Mouse (Mus musculus): Measurements from ENCODE around the gene Gm11758. TPM values are rescaled to one million over a fixed set of nuclear protein-coding genes. Genes with fewer than 3 reads are reported as not detected.

Gm11758 gene
- not detected for polyA plus RNA-seq (2012; fragmentation: generic; extraction: Trizol)

DNA sequence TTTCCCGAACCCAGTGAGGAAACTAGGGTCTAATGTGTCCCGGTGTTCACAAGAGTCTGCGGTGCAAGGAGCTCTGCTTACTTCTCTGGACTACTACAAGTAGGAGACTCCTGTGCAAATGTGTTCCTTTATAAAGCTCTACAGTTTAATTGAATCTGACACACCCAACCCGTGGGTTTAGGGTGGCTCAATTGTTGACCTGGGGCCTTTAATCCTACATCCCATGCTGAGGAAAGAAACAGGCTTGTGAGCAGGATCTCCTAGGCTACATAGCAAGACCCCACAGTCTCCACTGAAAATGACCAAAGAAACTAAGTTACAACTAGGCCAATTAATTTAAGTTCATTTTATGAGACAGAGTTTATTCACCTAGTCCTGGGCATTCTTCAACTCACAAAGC is at the start of gene Gm11758:
Gm11758 (minus strand) TSS at position 101 of the 400 bp plus-strand sequence.

GRCm38 (mm10) chr4:73920660-73921059 is 44.6 kb upstream of the Gm11758 start, which contains the start of gene Gm11756:
Gm11756 (minus strand) TSS chr4:73920760.

DNA sequence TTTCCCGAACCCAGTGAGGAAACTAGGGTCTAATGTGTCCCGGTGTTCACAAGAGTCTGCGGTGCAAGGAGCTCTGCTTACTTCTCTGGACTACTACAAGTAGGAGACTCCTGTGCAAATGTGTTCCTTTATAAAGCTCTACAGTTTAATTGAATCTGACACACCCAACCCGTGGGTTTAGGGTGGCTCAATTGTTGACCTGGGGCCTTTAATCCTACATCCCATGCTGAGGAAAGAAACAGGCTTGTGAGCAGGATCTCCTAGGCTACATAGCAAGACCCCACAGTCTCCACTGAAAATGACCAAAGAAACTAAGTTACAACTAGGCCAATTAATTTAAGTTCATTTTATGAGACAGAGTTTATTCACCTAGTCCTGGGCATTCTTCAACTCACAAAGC is 29.8 kb upstream of the Gm11758 start, which contains the start of gene Gm13871:
Gm13871 (minus strand) TSS at position 101 of the 400 bp plus-strand sequence.

DNA sequence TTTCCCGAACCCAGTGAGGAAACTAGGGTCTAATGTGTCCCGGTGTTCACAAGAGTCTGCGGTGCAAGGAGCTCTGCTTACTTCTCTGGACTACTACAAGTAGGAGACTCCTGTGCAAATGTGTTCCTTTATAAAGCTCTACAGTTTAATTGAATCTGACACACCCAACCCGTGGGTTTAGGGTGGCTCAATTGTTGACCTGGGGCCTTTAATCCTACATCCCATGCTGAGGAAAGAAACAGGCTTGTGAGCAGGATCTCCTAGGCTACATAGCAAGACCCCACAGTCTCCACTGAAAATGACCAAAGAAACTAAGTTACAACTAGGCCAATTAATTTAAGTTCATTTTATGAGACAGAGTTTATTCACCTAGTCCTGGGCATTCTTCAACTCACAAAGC is 14.9 kb upstream of the Gm11758 start, which contains the start of gene Gm11757:
Gm11757 (minus strand) TSS at position 101 of the 400 bp plus-strand sequence.

Other genes starting within 250 kb of the Gm11758 start
- gene Gm11236, start 238.1 kb downstream of the Gm11758 start, polyA plus RNA-seq (2012; fragmentation: generic; extraction: Trizol): not detected
- gene Gm11239, start 207.9 kb downstream of the Gm11758 start, polyA plus RNA-seq (2012; fragmentation: generic; extraction: Trizol): not detected
- not detected for gene Gm428, start 192.8 kb downstream of the Gm11758 start, polyA plus RNA-seq (2012; fragmentation: generic; extraction: Trizol)
- gene Rasef, start 85.3 kb downstream of the Gm11758 start, polyA plus RNA-seq (2012; fragmentation: generic; extraction: Trizol): not detected
- gene Gm11757, start 14.8 kb upstream of the Gm11758 start, polyA plus RNA-seq (2012; fragmentation: generic; extraction: Trizol): not detected
- gene Gm13871, start 29.7 kb upstream of the Gm11758 start, polyA plus RNA-seq (2012; fragmentation: generic; extraction: Trizol): not detected
- gene Gm11756, start 44.5 kb upstream of the Gm11758 start, polyA plus RNA-seq (2012; fragmentation: generic; extraction: Trizol): not detected
- gene 2310002L09Rik, start 74.6 kb upstream of the Gm11758 start, polyA plus RNA-seq (2012; fragmentation: generic; extraction: Trizol): not detected
- not detected for gene Frmd3, start 137.2 kb upstream of the Gm11758 start, polyA plus RNA-seq (2012; fragmentation: generic; extraction: Trizol)